Mouse (Mus musculus) cerebellum, postnatal 4 days (tissue): ENCODE measurements around the gene Serpina1a.
"Not testable (repeated sequence)": the region's sequence is repeated elsewhere in the genome, so short reads cannot be mapped to it uniquely, and the experiment has no call there.

ENCODE experiments used
- DNase-seq, 2 experiments: peaks; one replicate each; pipeline ENCODE4 v3.0.0; 2022; ENCODE audit warnings: low spot score in 2 of 2, mixed read lengths in 1 of 2

The Serpina1a gene

GRCm38 (mm10) chr12:103863101-103863974, at the start of gene Serpina1a:
Gene Serpina1a, minus strand, starts transcription at chr12:103863562.
- not testable (repeated sequence) for DNase-seq

- not testable (repeated sequence) for DNase-seq
Measured at GRCm38 (mm10) chr12:103909181-103909580, 45.8 kb upstream of the Serpina1a start.

DNA sequence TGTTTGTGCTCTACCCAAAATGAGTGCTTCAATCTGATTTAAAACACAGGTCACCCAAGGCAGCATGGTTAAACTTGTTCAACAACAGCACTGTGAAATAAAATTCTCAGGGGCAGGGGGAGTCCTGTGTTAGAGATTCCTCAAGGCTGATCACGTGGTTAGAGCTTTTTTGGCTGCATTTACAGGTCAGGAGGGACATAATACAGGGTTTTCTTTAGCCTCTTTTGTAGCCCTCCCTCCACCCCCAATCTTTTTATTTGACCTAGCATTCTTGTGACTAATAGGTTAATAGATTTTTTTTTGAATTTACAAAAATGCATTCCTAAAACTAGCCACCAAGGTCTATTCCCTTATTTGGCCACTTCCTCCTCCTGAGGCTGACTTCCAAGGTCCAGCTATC, 44.4 kb upstream of the Serpina1a start:
- not testable (repeated sequence) for DNase-seq

GRCm38 (mm10) chr12:103904837-103905340, 41.5 kb upstream of the Serpina1a start, which contains the start of gene Serpina1c:
Gene Serpina1c, minus strand, starts transcription at chr12:103904887.
- DNase-seq = not testable (repeated sequence)

DNA sequence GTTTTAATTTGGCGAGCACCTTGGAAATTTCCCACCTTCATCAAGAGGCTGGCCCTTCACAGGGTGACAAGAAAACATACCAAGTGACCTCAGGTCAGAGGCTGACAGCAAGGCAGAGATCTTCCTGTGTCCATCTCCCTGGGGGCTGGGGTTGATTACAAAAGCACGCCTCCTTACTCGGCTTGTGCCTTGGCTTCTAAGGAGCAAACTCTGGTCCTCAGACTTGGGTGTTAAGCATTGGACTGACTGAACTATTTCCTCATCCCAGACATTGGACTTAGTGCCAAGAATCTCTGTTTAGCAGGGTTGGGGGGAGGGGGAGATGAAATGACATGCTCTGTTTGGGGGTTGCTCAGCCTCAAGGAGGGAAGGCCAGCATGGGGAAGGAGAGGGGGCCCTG, 38.6 kb upstream of the Serpina1a start:
- DNase-seq = not testable (repeated sequence)

DNA sequence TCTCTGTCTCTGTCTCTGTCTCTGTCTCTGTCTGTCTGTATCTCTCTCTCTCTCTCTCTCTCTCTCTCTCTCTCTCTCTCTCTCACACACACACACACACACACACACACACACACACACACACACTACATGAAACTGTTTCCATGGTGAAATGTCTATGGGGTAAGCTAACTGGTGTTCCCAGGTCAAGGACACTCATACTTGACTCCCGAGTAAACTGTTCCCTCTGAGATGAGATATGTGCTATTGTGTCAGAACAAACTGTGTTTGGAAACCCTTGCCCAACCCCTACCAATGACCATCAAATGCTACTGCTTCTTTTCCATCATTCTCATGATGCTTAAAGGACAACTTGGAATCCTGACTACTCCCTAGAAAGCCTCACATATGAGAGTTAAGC, 3.5 kb upstream of the Serpina1a start:
- DNase-seq = not testable (repeated sequence)

- no peak for DNase-seq
Measured at GRCm38 (mm10) chr12:103860976-103861375, 2.4 kb downstream of the Serpina1a start.

DNA sequence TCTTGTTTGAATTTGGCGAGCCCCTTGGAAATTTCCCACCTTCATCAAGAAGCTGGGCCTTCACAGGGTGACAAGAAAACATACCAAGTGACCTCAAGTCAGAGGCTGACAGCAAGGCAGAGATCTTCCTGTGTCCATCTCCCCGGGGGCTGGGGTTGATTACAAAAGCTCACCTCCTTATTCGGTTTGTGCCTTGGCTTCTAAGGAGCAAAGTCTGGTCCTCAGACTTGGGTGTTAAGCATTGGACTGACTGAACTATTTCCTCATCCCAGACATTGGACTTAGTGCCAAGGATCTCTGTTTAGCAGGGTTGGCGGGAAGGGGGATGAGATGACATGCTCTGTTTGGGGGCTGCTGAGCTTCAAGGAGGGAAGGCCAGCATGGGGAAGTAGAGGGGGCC, 2.8 kb downstream of the Serpina1a start:
- DNase-seq = not testable (repeated sequence)

GRCm38 (mm10) chr12:103859584-103859983, 3.8 kb downstream of the Serpina1a start:
- not testable (repeated sequence) for DNase-seq

- not testable (repeated sequence) for DNase-seq
Measured at GRCm38 (mm10) chr12:103853032-103853431, 10.3 kb downstream of the Serpina1a start.

- not testable (repeated sequence) for DNase-seq
Measured at GRCm38 (mm10) chr12:103830273-103830672, 33.1 kb downstream of the Serpina1a start, which contains the start of gene Serpina1b. Gene Serpina1b, minus strand, starts transcription at chr12:103830373.

- not testable (repeated sequence) for DNase-seq
Measured at GRCm38 (mm10) chr12:103827661-103828372, 35.5 kb downstream of the Serpina1a start.

- not testable (repeated sequence) for DNase-seq
Measured at GRCm38 (mm10) chr12:103823826-103824225, 39.5 kb downstream of the Serpina1a start.
